Mouse (Mus musculus) embryonic facial prominence, embryonic 11.5 days (tissue): Measurements from ENCODE around the gene Atp5c1. TPM values are rescaled to one million over a fixed set of nuclear protein-coding genes. Genes with fewer than 3 reads are reported as not detected.

ENCODE experiments used
- ATAC-seq: fragments of 200-750 bp; cut with Nextera tagmentation; replicated peaks from 2 replicates; pipeline ENCODE4 v1.8.0; 2017; ENCODE audit warnings: low read depth; ENCODE audit not compliant: insufficient number of reproducible peaks, low FRiP score, low TSS enrichment
- DNase-seq: peaks from one replicate; pipeline ENCODE4 v3.0.0-alpha.2; 2015; ENCODE audit warnings: low spot score
- H3K27ac ChIP-seq: fragments of 300-500 bp; sonication (generic); replicated peaks from 2 replicates; pipeline ENCODE4 v1.5.1; 2014; ENCODE audit warnings: mild to moderate bottlenecking, low read depth, low read length, control low read depth
- H3K27me3 ChIP-seq: fragments of 300-500 bp; sonication (generic); 2 replicates; pipeline ENCODE4 v1.6.1; 2014; ENCODE audit warnings: mild to moderate bottlenecking, low read length, moderate library complexity, mixed read lengths; ENCODE audit not compliant: control insufficient read depth, insufficient read depth
- H3K36me3 ChIP-seq: fragments of 300-500 bp; sonication (generic); replicated peaks from 2 replicates; pipeline ENCODE4 v1.6.1; 2014; ENCODE audit warnings: low read depth, mild to moderate bottlenecking, low read length, moderate library complexity, mixed read lengths; ENCODE audit not compliant: control insufficient read depth, insufficient read depth
- H3K4me1 ChIP-seq: fragments of 300-500 bp; sonication (generic); 2 replicates; pipeline ENCODE4 v1.6.1; 2014; ENCODE audit warnings: low read length, mixed read lengths; ENCODE audit not compliant: control insufficient read depth, insufficient read depth
- H3K4me2 ChIP-seq: fragments of 300-500 bp; sonication (generic); 2 replicates; pipeline ENCODE4 v1.6.1; 2014; ENCODE audit warnings: low read depth, mild to moderate bottlenecking, control low read depth, low read length, moderate library complexity
- H3K4me3 ChIP-seq: fragments of 300-500 bp; sonication (generic); 2 replicates; pipeline ENCODE4 v1.5.1; 2014; ENCODE audit warnings: low read depth, low read length, control low read depth
- H3K9ac ChIP-seq: fragments of 300-500 bp; sonication (generic); replicated peaks from 2 replicates; pipeline ENCODE4 v1.6.1; 2014; ENCODE audit warnings: mild to moderate bottlenecking, control low read depth, low read length
- H3K9me3 ChIP-seq: fragments of 300-500 bp; sonication (generic); replicated peaks from 2 replicates; pipeline ENCODE4 v1.6.1; 2016; ENCODE audit warnings: mild to moderate bottlenecking, low read length, inconsistent platforms, mixed read lengths; ENCODE audit not compliant: control insufficient read depth
- WGBS: fragments of 180-500 bp; shearing (Covaris S2); extraction: QIAGEN DNeasy Blood & Tissue Kit; methylation state at CpG from one replicate; pipeline ENCODE4 v1.1.7; 2014; 5-methylcytosine and 5-hydroxymethylcytosine counted together
- polyA plus RNA-seq: library from polyadenylated mRNA; unstranded; fragments of >200 nt; fragmentation: Nextera tagmentation; extraction: Ambion mirVana; gene quantifications from 2 replicates; pipeline ENCODE4 v1.2.1, GENCODE M21; 2014

Gene Atp5c1
- polyA plus RNA-seq, 1 experiment from 2014 or later: 639 TPM

- Histone ChIP-seq H3K27me3 (no peaks in the 10 kb centered on the region), H3K9ac (peak within 1 kb of the TSS; percentile 85), H3K4me1 (no peaks in the 10 kb centered on the region), H3K4me3 (peak within 1 kb of the TSS; percentile 96), H3K9me3 (no peaks in the 10 kb centered on the region), H3K27ac (0 out of 2 replicates have a peak within 1 kb of the TSS, but pooled peaks have one; percentile 41), H3K4me2 (peak within 1 kb of the TSS; percentile 78), H3K36me3 (no peaks in the 10 kb centered on the region)
- DNase-seq: peak; percentile 95
- WGBS: 0% methylated on average over 36 of the region's 36 CpGs
- peak; percentile 92 for ATAC-seq
These were observed 31.8 kb downstream of the Atp5c1 start, which contains the start of gene Taf3 for GRCm38 (mm10) chr2:10048461-10048860. Gene Taf3, minus strand, starts transcription at chr2:10048596.

GRCm38 (mm10) chr2:10047758-10048436 lies 32.4 kb downstream of the Atp5c1 start:
- Histone ChIP-seq H3K9ac (peak overlapping the region; percentile 85), H3K27ac (0 out of 2 replicates have a peak overlapping the region, but pooled peaks have one; percentile 41), H3K4me3 (peak overlapping the region; percentile 96), H3K9me3 (no peaks in the 10 kb centered on the region), H3K4me1 (no peaks in the 10 kb centered on the region), H3K27me3 (no peaks in the 10 kb centered on the region), H3K4me2 (peak overlapping the region; percentile 78), H3K36me3 (no peaks in the 10 kb centered on the region)
- under 1% methylated on average over 47 of the region's 47 CpGs for WGBS
- DNase-seq: peak; percentile 42
- peak; percentile 69; the same call in 1 of the 2 replicates for ATAC-seq

- H3K4me2 ChIP-seq: no peak overlapping the region
- no peak overlapping the region for H3K4me3 ChIP-seq
- no peak for DNase-seq
- ATAC-seq: no peak
- 75% methylated on average over 3 of the region's 3 CpGs for WGBS
- no peaks in the 10 kb centered on the region for H3K36me3 ChIP-seq
- no peaks in the 10 kb centered on the region for H3K4me1 ChIP-seq
- H3K27me3 ChIP-seq: no peaks in the 10 kb centered on the region
- H3K9ac ChIP-seq: no peak overlapping the region
- H3K27ac ChIP-seq: no peak overlapping the region
- no peaks in the 10 kb centered on the region for H3K9me3 ChIP-seq
These were observed 45.3 kb downstream of the Atp5c1 start for GRCm38 (mm10) chr2:10034976-10035375.

GRCm38 (mm10) chr2:10033684-10034083 lies 46.6 kb downstream of the Atp5c1 start:
- Histone ChIP-seq H3K4me2 (no peak overlapping the region), H3K27ac (no peak overlapping the region), H3K36me3 (no peaks in the 10 kb centered on the region), H3K27me3 (no peaks in the 10 kb centered on the region), H3K4me1 (no peaks in the 10 kb centered on the region), H3K4me3 (no peak overlapping the region), H3K9ac (no peak overlapping the region), H3K9me3 (no peaks in the 10 kb centered on the region)
- no peak for DNase-seq
- ATAC-seq: no peak
- 69% methylated on average over 4 of the region's 4 CpGs for WGBS

GRCm38 (mm10) chr2:10029755-10030154 lies 50.6 kb downstream of the Atp5c1 start:
- H3K4me2 ChIP-seq: no peak overlapping the region
- H3K27me3 ChIP-seq: no peaks in the 10 kb centered on the region
- no peak overlapping the region for H3K4me3 ChIP-seq
- H3K9me3 ChIP-seq: no peaks in the 10 kb centered on the region
- no peaks in the 10 kb centered on the region for H3K4me1 ChIP-seq
- DNase-seq: no peak
- ATAC-seq: no peak
- WGBS: 60% methylated on average over 7 of the region's 7 CpGs
- no peaks in the 10 kb centered on the region; the same call in 1 of the 2 replicates for H3K36me3 ChIP-seq
- no peak overlapping the region for H3K27ac ChIP-seq
- no peak overlapping the region for H3K9ac ChIP-seq

GRCm38 (mm10) chr2:10024264-10024663 lies 56.0 kb downstream of the Atp5c1 start:
- no peak for DNase-seq
- H3K27ac ChIP-seq: no peak overlapping the region
- WGBS: 91% methylated on average over 6 of the region's 6 CpGs

GRCm38 (mm10) chr2:10021296-10021695 lies 59.0 kb downstream of the Atp5c1 start:
- WGBS: 92% methylated on average over 11 of the region's 11 CpGs
- no peak overlapping the region for H3K27ac ChIP-seq
- no peaks in the 10 kb centered on the region for H3K27me3 ChIP-seq
- H3K4me1 ChIP-seq: no peaks in the 10 kb centered on the region
- no peaks in the 10 kb centered on the region for H3K9me3 ChIP-seq
- no peak overlapping the region for H3K9ac ChIP-seq
- H3K4me2 ChIP-seq: no peak overlapping the region
- no peaks in the 10 kb centered on the region for H3K36me3 ChIP-seq
- DNase-seq (no peak), ATAC-seq (no peak)
- no peak overlapping the region for H3K4me3 ChIP-seq

More at GRCm38 (mm10) chr2:10024264-10024663, 56.0 kb downstream of the Atp5c1 start:
- H3K9me3 ChIP-seq: no peaks in the 10 kb centered on the region
- ATAC-seq: no peak
- no peak overlapping the region for H3K4me2 ChIP-seq
- H3K36me3 ChIP-seq: no peaks in the 10 kb centered on the region; the same call in 1 of the 2 replicates
- no peaks in the 10 kb centered on the region for H3K27me3 ChIP-seq
- H3K9ac ChIP-seq: no peak overlapping the region
- H3K4me3 ChIP-seq: no peak overlapping the region
- H3K4me1 ChIP-seq: no peaks in the 10 kb centered on the region

GRCm38 (mm10) chr2:10014951-10015635 lies 65.2 kb downstream of the Atp5c1 start:
- H3K9me3 ChIP-seq: no peaks in the 10 kb centered on the region
- WGBS: 82% methylated on average over 10 of the region's 10 CpGs
- no peak for ATAC-seq
- H3K36me3 ChIP-seq: no peaks in the 10 kb centered on the region
- H3K4me3 ChIP-seq: no peak overlapping the region
- H3K4me1 ChIP-seq: no peaks in the 10 kb centered on the region
- no peak overlapping the region for H3K9ac ChIP-seq
- no peaks in the 10 kb centered on the region for H3K27me3 ChIP-seq
- H3K27ac ChIP-seq: no peak overlapping the region
- H3K4me2 ChIP-seq: no peak overlapping the region
- no peak for DNase-seq
